Mouse (Mus musculus): ENCODE measurements at regions not wholly inside any gene's neighbourhood (a gene's known extent, or its start where the extent isn't known, plus 50 kb on each side); places are given as distances from the start of the nearest gene placed in this dataset.

- no peak for TF ChIP-seq CTCF (IDR thresholded peaks at IDR 0.05; ENCODE audit: low read depth)
- TF ChIP-seq EP300 (IDR thresholded peaks at IDR 0.05; ENCODE audit: low read depth), result no peak
Observed at GRCm38 (mm10) chr15:67036341-67036740, 535.6 kb upstream of the Lrrc6 start.
